Mouse (Mus musculus): ENCODE measurements around the gene Sel1l. TPM values are rescaled to one million over a fixed set of nuclear protein-coding genes. Genes with fewer than 3 reads are reported as not detected.

The Sel1l gene
- 101 TPM for polyA plus RNA-seq (2017; shearing (Covaris generic))

GRCm38 (mm10) chr12:91849045-91849467 lies at the start of gene Sel1l:
TSS of gene Sel1l (minus strand) at chr12:91849157.

GRCm38 (mm10) chr12:91787959-91788437 lies 61.0 kb downstream of the Sel1l start, which contains the start of gene Ston2:
TSS of gene Ston2 (minus strand) at chr12:91788387.

Other genes starting within 250 kb of the Sel1l start
- 0.59 TPM for gene Ston2, start 60.8 kb downstream of the Sel1l start, polyA plus RNA-seq (2017; shearing (Covaris generic))

All from inflammation-experienced regulatory T-cells, adult 16 weeks (primary cell).